Mouse (Mus musculus): ENCODE results near the gene Fam25c. TPM values are rescaled to one million over a fixed set of nuclear protein-coding genes. Genes with fewer than 3 reads are reported as not detected.

Fam25c gene
- polyA plus RNA-seq, 1 experiment from 2014 or later: not detected

Other genes with a start within 250 kb of the Fam25c start
- gene Npy4r, start 202.9 kb downstream of the Fam25c start, polyA plus RNA-seq (2014; fragmentation: Nextera tagmentation; extraction: Ambion mirVana): 0.06 and 0.11 TPM in 2 replicates
- gene Gprin2, start 153.8 kb downstream of the Fam25c start, polyA plus RNA-seq (2014; fragmentation: Nextera tagmentation; extraction: Ambion mirVana): 0.24 and 0.42 TPM in 2 replicates
- 0.46 and 0.49 TPM in 2 replicates for gene Syt15, start 135.8 kb downstream of the Fam25c start, polyA plus RNA-seq (2014; fragmentation: Nextera tagmentation; extraction: Ambion mirVana)
- gene Shld2, start 44.9 kb downstream of the Fam25c start, polyA plus RNA-seq (2014; fragmentation: Nextera tagmentation; extraction: Ambion mirVana): 9.3 and 10.1 TPM in 2 replicates
- gene Glud1, start 44.7 kb downstream of the Fam25c start, polyA plus RNA-seq (2014; fragmentation: Nextera tagmentation; extraction: Ambion mirVana): 77.3 and 112 TPM in 2 replicates
- 7.5 and 10.0 TPM in 2 replicates for gene Sncg, start 19.4 kb upstream of the Fam25c start, polyA plus RNA-seq (2014; fragmentation: Nextera tagmentation; extraction: Ambion mirVana)
- gene Mmrn2, start 20.0 kb upstream of the Fam25c start, polyA plus RNA-seq (2014; fragmentation: Nextera tagmentation; extraction: Ambion mirVana): 7.9 and 12.1 TPM in 2 replicates
- gene Bmpr1a, start 147.9 kb upstream of the Fam25c start, polyA plus RNA-seq (2014; fragmentation: Nextera tagmentation; extraction: Ambion mirVana): 41.7 and 65.8 TPM in 2 replicates
- not detected in 2 replicates for gene 9230112D13Rik, start 167.4 kb upstream of the Fam25c start, polyA plus RNA-seq (2014; fragmentation: Nextera tagmentation; extraction: Ambion mirVana)
- 0.24 and 0.31 TPM in 2 replicates for gene Ldb3, start 233.2 kb upstream of the Fam25c start, polyA plus RNA-seq (2014; fragmentation: Nextera tagmentation; extraction: Ambion mirVana)
- gene Opn4, start 244.7 kb upstream of the Fam25c start, polyA plus RNA-seq (2014; fragmentation: Nextera tagmentation; extraction: Ambion mirVana): 0.09 and 0.20 TPM in 2 replicates

Data from kidney, embryonic 14.5 days (tissue).